Mouse (Mus musculus): ENCODE results near the gene Adsl. TPM values are rescaled to one million over a fixed set of nuclear protein-coding genes. Genes with fewer than 3 reads are reported as not detected.

The Adsl gene
- polyA plus RNA-seq, 1 experiment from 2014 or later = 164 TPM

- no peak for ATAC-seq (ENCODE audit: insufficient read depth, low FRiP score)
Measured at GRCm38 (mm10) chr15:81008689-81009123, 60.4 kb downstream of the Adsl start.

GRCm38 (mm10) chr15:81010114-81010513 lies 61.8 kb downstream of the Adsl start:
- Histone ChIP-seq H3K9me3 (replicated peaks; ENCODE audit: control insufficient read depth, low read length) (no peaks in the 10 kb centered on the region), H3K9ac (ENCODE audit: low read length) (no peak overlapping the region), H3K27ac (ENCODE audit: low read length) (no peak overlapping the region), H3K27me3 (ENCODE audit: control insufficient read depth, insufficient read depth, low read length) (no peaks in the 10 kb centered on the region), H3K4me1 (ENCODE audit: control insufficient read depth, insufficient read depth, low read length) (no peaks in the 10 kb centered on the region), H3K36me3 (ENCODE audit: control insufficient read depth, insufficient read depth, low read length) (no peaks in the 10 kb centered on the region; the same call in 1 of the 2 replicates), H3K4me3 (replicated peaks; ENCODE audit: low read length) (no peak overlapping the region), H3K4me2 (ENCODE audit: low read depth, low read length) (no peak overlapping the region)
- no peak for ATAC-seq (ENCODE audit: insufficient read depth, low FRiP score)
- 78% methylated on average over 7 of the region's 7 CpGs for WGBS

More at GRCm38 (mm10) chr15:81008689-81009123, 60.4 kb downstream of the Adsl start:
- Histone ChIP-seq H3K36me3 (ENCODE audit: control insufficient read depth, insufficient read depth, low read length) (no peaks in the 10 kb centered on the region; the same call in 1 of the 2 replicates), H3K27me3 (ENCODE audit: control insufficient read depth, insufficient read depth, low read length) (no peaks in the 10 kb centered on the region), H3K9me3 (replicated peaks; ENCODE audit: control insufficient read depth, low read length) (no peaks in the 10 kb centered on the region), H3K4me3 (replicated peaks; ENCODE audit: low read length) (no peak overlapping the region), H3K27ac (ENCODE audit: low read length) (no peak overlapping the region), H3K9ac (ENCODE audit: low read length) (no peak overlapping the region), H3K4me2 (ENCODE audit: low read depth, low read length) (no peak overlapping the region), H3K4me1 (ENCODE audit: control insufficient read depth, insufficient read depth, low read length) (no peaks in the 10 kb centered on the region)
- 61% methylated on average over 10 of the region's 10 CpGs for WGBS

- Histone ChIP-seq H3K4me1 (ENCODE audit: control insufficient read depth, insufficient read depth, low read length) (no peaks in the 10 kb centered on the region), H3K27ac (ENCODE audit: low read length) (no peak overlapping the region), H3K4me3 (replicated peaks; ENCODE audit: low read length) (no peak overlapping the region), H3K9ac (ENCODE audit: low read length) (no peak overlapping the region), H3K36me3 (ENCODE audit: control insufficient read depth, insufficient read depth, low read length) (peaks cover 3% of the 10 kb centered on the region), H3K27me3 (ENCODE audit: control insufficient read depth, insufficient read depth, low read length) (no peaks in the 10 kb centered on the region), H3K9me3 (replicated peaks; ENCODE audit: control insufficient read depth, low read length) (no peaks in the 10 kb centered on the region), H3K4me2 (ENCODE audit: low read depth, low read length) (no peak overlapping the region)
- 42% methylated on average over 3 of the region's 3 CpGs for WGBS
- no peak for ATAC-seq (ENCODE audit: insufficient read depth, low FRiP score)
Measured at GRCm38 (mm10) chr15:81011523-81011922, 63.2 kb downstream of the Adsl start.

DNA sequence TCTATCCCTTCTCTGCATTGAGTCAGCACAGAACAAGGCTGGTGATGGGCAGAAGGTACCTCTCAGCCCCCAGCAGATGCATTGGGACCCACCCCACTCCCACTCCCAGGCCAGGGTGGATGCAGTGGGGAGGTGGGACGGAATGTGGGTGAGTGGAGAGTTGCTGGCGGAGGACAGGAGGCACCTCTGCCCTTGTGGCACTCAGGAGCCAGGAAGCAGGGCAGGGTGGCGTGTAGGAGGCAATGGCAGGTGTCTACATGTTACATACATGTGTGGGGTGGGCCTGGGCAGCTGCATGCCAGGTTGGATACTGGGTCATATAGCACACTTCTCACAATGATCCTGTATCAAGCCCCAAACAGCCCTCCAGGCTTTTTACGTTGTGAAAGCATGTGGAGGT lies 64.1 kb downstream of the Adsl start:
- Histone ChIP-seq H3K36me3 (ENCODE audit: control insufficient read depth, insufficient read depth, low read length) (peaks cover 3% of the 10 kb centered on the region), H3K27ac (ENCODE audit: low read length) (no peak overlapping the region), H3K4me2 (ENCODE audit: low read depth, low read length) (no peak overlapping the region), H3K4me3 (replicated peaks; ENCODE audit: low read length) (no peak overlapping the region), H3K9ac (ENCODE audit: low read length) (no peak overlapping the region), H3K4me1 (ENCODE audit: control insufficient read depth, insufficient read depth, low read length) (no peaks in the 10 kb centered on the region), H3K9me3 (replicated peaks; ENCODE audit: control insufficient read depth, low read length) (no peaks in the 10 kb centered on the region), H3K27me3 (ENCODE audit: control insufficient read depth, insufficient read depth, low read length) (no peaks in the 10 kb centered on the region)
- 87% methylated on average over 4 of the region's 4 CpGs for WGBS
- no peak for ATAC-seq (ENCODE audit: insufficient read depth, low FRiP score)

DNA sequence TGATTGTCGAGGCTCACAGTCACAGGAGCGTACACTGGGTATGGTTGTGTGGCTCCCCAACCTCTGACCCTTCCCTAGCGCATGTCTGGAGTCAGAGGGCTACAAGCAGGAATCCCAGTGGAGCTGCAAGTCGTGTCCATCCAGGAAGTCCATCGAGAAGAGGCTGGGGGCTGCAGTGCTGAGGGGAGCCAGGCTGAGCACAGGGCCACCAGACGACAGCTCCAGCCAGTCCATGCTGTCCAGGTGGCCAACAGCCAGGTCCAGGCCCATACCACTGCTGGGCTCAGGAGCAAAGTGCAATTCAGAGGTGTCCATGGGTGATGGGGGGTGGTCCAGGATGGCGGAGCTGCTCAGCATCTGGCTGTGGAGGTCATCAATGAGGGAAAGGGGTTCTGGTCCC lies 64.9 kb downstream of the Adsl start:
- no peak for ATAC-seq (ENCODE audit: insufficient read depth, low FRiP score)
- H3K9ac ChIP-seq (ENCODE audit: low read length) = no peak overlapping the region
- H3K4me3 ChIP-seq (replicated peaks; ENCODE audit: low read length) = no peak overlapping the region
- H3K36me3 ChIP-seq (ENCODE audit: control insufficient read depth, insufficient read depth, low read length) = peaks cover 3% of the 10 kb centered on the region
- H3K4me1 ChIP-seq (ENCODE audit: control insufficient read depth, insufficient read depth, low read length) = no peaks in the 10 kb centered on the region
- no peaks in the 10 kb centered on the region for H3K9me3 ChIP-seq (replicated peaks; ENCODE audit: control insufficient read depth, low read length)
- no peak overlapping the region for H3K27ac ChIP-seq (ENCODE audit: low read length)
- H3K4me2 ChIP-seq (ENCODE audit: low read depth, low read length) = no peak overlapping the region
- H3K27me3 ChIP-seq (ENCODE audit: control insufficient read depth, insufficient read depth, low read length) = no peaks in the 10 kb centered on the region
- 86% methylated on average over 7 of the region's 7 CpGs for WGBS

DNA sequence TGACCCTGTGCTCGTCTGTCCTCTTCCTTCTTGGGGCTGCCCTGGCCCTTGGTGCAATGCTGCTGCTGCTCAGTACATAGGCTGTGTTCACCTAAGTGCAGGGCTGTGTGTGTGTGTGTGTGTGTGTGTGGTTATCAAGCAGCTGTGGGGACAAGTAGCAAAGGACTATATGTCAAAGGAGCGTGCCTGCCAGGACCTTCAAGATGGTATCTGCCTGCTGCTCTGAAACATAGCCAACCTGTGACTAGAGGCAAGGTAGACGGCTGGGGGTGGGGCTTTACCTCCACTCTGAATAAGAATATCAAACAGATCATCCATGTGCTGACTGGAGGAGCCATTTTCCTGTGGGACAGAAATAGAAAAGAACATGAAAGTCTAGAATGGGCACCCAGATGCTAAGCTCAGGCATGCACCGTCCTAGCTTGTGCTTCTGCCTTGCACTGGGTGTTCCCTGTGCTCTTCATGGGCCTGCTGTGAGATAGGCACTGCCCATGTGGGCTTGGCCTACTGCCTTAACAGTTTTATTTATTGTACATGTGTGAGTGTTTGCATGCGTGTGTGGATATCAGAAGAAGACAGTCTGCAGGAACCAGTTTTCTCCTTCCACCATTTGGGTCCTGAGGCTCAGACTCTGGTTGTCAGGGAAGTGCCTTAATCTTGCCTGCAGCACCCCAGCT lies 66.9 kb downstream of the Adsl start:
- Histone ChIP-seq H3K4me3 (replicated peaks; ENCODE audit: low read length) (no peak overlapping the region), H3K36me3 (ENCODE audit: control insufficient read depth, insufficient read depth, low read length) (peaks cover 10% of the 10 kb centered on the region), H3K4me2 (ENCODE audit: low read depth, low read length) (no peak overlapping the region), H3K4me1 (ENCODE audit: control insufficient read depth, insufficient read depth, low read length) (no peaks in the 10 kb centered on the region), H3K9ac (ENCODE audit: low read length) (no peak overlapping the region), H3K27ac (ENCODE audit: low read length) (no peak overlapping the region), H3K27me3 (ENCODE audit: control insufficient read depth, insufficient read depth, low read length) (no peaks in the 10 kb centered on the region), H3K9me3 (replicated peaks; ENCODE audit: control insufficient read depth, low read length) (no peaks in the 10 kb centered on the region)
- no peak for ATAC-seq (ENCODE audit: insufficient read depth, low FRiP score)
- 79% methylated on average over 5 of the region's 5 CpGs for WGBS

GRCm38 (mm10) chr15:81016488-81016887 lies 68.2 kb downstream of the Adsl start:
- ATAC-seq (ENCODE audit: insufficient read depth, low FRiP score) = no peak
- 79% methylated on average over 10 of the region's 10 CpGs for WGBS
- H3K36me3 ChIP-seq (ENCODE audit: control insufficient read depth, insufficient read depth, low read length) = peaks cover 12% of the 10 kb centered on the region

GRCm38 (mm10) chr15:81017308-81017707 lies 69.0 kb downstream of the Adsl start:
- no peak overlapping the region for H3K4me3 ChIP-seq (replicated peaks; ENCODE audit: low read length)
- no peak overlapping the region for H3K4me2 ChIP-seq (ENCODE audit: low read depth, low read length)
- H3K27me3 ChIP-seq (ENCODE audit: control insufficient read depth, insufficient read depth, low read length) = no peaks in the 10 kb centered on the region
- ATAC-seq (ENCODE audit: insufficient read depth, low FRiP score) = no peak
- no peaks in the 10 kb centered on the region for H3K4me1 ChIP-seq (ENCODE audit: control insufficient read depth, insufficient read depth, low read length)
- H3K9ac ChIP-seq (ENCODE audit: low read length) = no peak overlapping the region
- H3K36me3 ChIP-seq (ENCODE audit: control insufficient read depth, insufficient read depth, low read length) = peaks cover 12% of the 10 kb centered on the region
- no peak overlapping the region for H3K27ac ChIP-seq (ENCODE audit: low read length)
- no peaks in the 10 kb centered on the region for H3K9me3 ChIP-seq (replicated peaks; ENCODE audit: control insufficient read depth, low read length)
- WGBS = 74% methylated on average over 7 of the region's 7 CpGs

More at GRCm38 (mm10) chr15:81016488-81016887, 68.2 kb downstream of the Adsl start:
- Histone ChIP-seq H3K4me3 (replicated peaks; ENCODE audit: low read length) (no peak overlapping the region), H3K9me3 (replicated peaks; ENCODE audit: control insufficient read depth, low read length) (no peaks in the 10 kb centered on the region), H3K27ac (ENCODE audit: low read length) (no peak overlapping the region), H3K27me3 (ENCODE audit: control insufficient read depth, insufficient read depth, low read length) (no peaks in the 10 kb centered on the region), H3K9ac (ENCODE audit: low read length) (no peak overlapping the region), H3K4me2 (ENCODE audit: low read depth, low read length) (no peak overlapping the region), H3K4me1 (ENCODE audit: control insufficient read depth, insufficient read depth, low read length) (no peaks in the 10 kb centered on the region)

All from stomach, embryonic 16.5 days (tissue).